Mouse (Mus musculus) brown adipose tissue, adult 24 weeks (tissue): ENCODE measurements around the gene Kcnmb4. TPM values are rescaled to one million over a fixed set of nuclear protein-coding genes. Genes with fewer than 3 reads are reported as not detected.

Experiments
- H3K27ac ChIP-seq: fragments of 200-500 bp; replicated peaks from 2 replicates; pipeline ENCODE4 v1.5.1; 2012; ENCODE audit warnings: low read depth, mild to moderate bottlenecking, low read length
- H3K4me1 ChIP-seq: fragments of 200-500 bp; 2 replicates; pipeline ENCODE4 v1.6.1; 2012; ENCODE audit warnings: low read length, mixed read lengths; ENCODE audit not compliant: control insufficient read depth, insufficient read depth, insufficient read length
- H3K4me3 ChIP-seq: fragments of 200-500 bp; 2 replicates; pipeline ENCODE4 v1.5.1; 2012; ENCODE audit warnings: low read depth, mild to moderate bottlenecking, low read length, moderate library complexity; ENCODE audit not compliant: insufficient read depth
- polyA plus RNA-seq: library from polyadenylated mRNA; stranded (reverse); fragments of >200 nt; gene quantifications from 2 replicates; pipeline ENCODE4 v1.2.4, GENCODE M21; 2012; ENCODE audit not compliant: missing spikeins, insufficient read depth, insufficient read length

The Kcnmb4 gene
- polyA plus RNA-seq, 1 experiment = not detected

DNA sequence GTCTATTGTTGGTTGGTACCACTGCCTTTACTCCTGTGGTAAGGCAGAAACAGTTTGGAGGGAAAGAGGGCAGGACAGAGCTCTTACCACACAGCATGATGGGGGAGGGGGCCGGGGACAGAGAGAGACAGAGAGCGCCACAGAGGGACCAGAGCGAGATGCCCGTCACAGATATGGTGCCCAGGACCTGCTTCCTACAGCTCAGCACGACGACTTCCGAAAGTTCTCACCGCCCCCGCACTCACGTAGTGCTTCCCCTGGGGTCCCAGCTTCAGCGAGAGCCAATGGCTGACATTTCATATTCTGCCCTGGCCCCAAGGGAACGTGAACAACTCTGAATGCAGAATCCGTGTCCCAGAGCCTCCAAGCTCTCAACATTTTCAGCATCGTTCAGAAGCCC is 76.1 kb downstream of the Kcnmb4 start:
- no peak overlapping the region for H3K4me3 ChIP-seq
- H3K27ac ChIP-seq = no peak overlapping the region
- H3K4me1 ChIP-seq = no peaks in the 10 kb centered on the region; the same call in 1 of the 2 replicates

DNA sequence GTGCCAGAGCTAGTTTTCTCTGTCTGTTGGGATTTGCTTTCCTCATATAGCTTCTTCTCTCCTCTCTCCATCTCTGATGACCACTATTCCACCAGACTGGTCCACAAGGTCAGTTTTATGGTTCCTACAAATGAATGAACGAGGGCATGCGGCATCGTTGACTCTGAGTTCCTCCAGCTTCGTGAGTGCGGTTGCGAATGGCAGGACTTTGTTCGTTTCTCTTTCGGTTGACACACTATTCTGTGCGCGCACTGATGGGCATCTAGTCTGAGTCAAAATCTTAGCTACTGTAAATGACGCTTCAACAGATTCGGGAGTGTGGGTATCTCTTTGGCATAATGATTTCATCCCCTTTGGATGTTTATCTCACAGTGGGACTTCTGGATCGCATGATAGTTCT is 76.7 kb downstream of the Kcnmb4 start:
- no peak overlapping the region for H3K27ac ChIP-seq
- no peaks in the 10 kb centered on the region for H3K4me1 ChIP-seq
- no peak overlapping the region for H3K4me3 ChIP-seq

DNA sequence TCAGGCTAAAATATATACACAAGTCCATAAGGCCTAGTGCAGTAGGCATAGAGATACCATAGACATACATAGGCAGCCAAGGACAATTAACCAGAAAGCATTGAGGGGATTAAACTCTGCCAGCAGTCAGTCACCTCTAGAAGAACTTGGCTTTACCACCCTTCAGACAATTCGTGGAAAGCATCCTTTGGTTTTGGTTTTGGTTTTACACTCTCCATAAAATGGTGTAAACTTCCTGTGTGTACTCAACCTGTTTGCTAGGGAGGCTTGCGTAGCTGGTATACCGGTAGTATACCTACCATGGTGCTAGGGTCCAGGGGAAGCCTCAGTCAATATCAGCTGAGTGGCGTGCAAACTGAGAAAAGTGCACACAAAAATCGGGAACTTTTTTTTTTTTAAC is 77.4 kb downstream of the Kcnmb4 start:
- H3K27ac ChIP-seq = no peak overlapping the region
- H3K4me1 ChIP-seq = no peaks in the 10 kb centered on the region
- H3K4me3 ChIP-seq = no peak overlapping the region

DNA sequence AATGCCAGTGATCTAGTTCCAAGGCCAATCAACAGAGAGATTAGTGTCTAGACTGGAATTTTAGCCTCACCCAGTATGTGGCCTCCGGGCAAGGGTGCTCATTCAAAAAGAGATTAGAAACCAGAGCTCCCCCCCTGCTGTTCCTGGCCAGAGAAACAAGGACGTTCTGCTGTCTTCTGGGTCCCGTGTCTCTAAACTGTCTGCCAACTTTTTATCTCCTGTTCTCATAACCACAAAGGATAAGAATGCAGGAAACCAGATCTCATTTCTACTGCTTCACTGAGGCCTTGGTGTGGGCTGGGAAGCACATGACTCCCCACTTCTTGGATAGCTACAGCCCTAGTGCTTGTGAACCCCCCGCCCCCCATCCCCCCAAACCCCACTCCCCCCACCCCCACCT is 79.1 kb downstream of the Kcnmb4 start:
- Histone ChIP-seq H3K4me3 (no peak overlapping the region), H3K27ac (no peak overlapping the region), H3K4me1 (no peaks in the 10 kb centered on the region)

DNA sequence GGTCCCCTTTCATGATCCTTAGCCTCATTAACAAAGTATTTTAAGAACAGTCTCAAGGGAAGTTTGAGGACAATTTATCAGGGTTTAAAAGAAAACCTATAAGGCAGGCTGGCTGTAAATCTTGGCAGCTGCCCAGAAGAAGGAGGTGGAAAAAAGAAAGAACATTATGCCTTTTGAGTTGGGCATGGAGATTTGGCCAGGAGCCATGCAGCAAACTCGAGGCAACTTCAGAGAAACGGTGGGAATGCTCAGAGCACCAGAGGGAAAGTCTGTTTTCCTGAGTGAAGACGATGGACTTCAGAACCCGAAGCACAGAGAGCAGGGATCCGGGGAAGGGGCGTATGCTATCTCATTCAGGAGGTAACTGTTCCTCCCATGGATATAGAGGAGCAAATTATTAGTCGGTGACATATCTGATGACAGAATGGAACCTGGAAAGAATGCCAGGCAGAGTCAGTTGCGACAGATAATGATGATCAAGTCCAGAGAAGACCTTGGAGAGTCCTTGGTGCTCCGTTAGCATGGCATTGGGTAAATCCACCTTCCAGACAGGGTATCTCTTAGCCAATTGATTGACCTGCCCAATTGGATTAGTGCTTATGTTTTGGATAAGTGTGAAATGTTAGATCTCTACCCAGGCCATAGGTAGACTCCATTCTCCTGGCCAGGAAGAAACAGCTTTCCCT is 79.7 kb downstream of the Kcnmb4 start:
- Histone ChIP-seq H3K27ac (no peak overlapping the region), H3K4me1 (no peaks in the 10 kb centered on the region), H3K4me3 (no peak overlapping the region)

DNA sequence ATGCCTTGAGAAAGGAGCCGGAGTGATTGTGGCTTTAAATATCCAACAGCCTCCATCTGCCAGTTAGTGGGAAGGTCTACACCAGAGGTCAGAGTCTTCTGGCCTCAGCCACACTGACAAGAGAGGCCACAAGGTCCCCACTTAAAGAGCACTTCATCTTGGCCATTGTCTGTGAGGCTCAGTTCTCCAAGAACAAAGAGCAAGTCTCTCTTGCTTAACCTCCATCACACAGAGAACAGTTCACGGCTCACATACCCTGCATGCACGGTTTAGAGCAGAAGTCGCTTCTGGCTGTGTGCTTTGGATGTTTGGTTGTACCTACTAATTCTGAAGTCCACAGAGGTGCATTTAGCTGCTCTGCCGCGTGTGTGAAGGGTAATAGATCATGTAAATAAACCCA is 84.8 kb downstream of the Kcnmb4 start:
- Histone ChIP-seq H3K4me3 (no peak overlapping the region), H3K27ac (no peak overlapping the region), H3K4me1 (peaks cover 5% of the 10 kb centered on the region; the same call in 1 of the 2 replicates)

DNA sequence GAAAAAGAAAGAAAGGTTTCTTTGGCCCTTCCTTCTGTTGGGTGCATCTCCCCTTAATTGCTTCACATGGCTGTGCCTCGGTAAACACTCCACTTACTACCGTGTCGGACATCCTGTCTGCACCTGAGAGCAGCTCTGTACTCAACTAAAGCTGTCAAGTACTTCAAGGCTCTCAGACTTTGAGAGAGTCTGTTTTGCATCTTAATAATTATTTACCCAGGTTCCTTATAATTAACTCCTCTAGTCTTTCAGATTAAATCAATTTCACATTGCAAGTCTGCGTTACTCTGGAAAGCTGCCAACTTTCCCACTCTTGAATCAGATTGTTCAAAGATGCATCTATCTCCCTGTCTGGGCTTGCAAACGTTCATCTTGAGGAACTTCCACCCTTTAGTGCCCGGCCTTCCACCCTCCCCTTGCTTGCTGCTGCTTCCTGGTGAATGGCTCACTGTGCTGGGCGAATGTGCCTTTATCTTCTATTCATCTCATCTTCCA is 87.2 kb downstream of the Kcnmb4 start:
- Histone ChIP-seq H3K27ac (no peak overlapping the region), H3K4me3 (no peak overlapping the region), H3K4me1 (peaks cover 5% of the 10 kb centered on the region; the same call in 1 of the 2 replicates)

DNA sequence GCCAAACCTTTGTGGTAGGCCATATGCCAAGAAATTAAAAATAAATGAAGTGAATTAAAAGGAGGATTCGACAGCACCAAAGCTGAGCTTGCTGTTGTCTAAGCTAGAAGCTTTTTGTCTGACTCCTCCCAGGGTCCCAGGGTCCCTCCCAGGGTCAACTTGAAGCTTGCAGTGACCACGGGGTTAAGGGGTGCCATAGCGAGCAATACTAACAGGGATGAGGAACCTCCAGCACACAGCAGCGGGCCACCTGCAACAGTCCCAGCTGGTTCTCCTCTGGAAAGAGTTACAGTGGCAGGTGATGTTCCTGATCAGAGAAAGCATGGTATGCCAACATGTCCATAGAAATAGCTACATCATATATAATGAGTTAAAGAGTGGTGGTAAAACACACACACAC is 89.3 kb downstream of the Kcnmb4 start:
- no peak overlapping the region for H3K27ac ChIP-seq
- peaks cover 5% of the 10 kb centered on the region; the same call in 1 of the 2 replicates for H3K4me1 ChIP-seq
- no peak overlapping the region for H3K4me3 ChIP-seq

DNA sequence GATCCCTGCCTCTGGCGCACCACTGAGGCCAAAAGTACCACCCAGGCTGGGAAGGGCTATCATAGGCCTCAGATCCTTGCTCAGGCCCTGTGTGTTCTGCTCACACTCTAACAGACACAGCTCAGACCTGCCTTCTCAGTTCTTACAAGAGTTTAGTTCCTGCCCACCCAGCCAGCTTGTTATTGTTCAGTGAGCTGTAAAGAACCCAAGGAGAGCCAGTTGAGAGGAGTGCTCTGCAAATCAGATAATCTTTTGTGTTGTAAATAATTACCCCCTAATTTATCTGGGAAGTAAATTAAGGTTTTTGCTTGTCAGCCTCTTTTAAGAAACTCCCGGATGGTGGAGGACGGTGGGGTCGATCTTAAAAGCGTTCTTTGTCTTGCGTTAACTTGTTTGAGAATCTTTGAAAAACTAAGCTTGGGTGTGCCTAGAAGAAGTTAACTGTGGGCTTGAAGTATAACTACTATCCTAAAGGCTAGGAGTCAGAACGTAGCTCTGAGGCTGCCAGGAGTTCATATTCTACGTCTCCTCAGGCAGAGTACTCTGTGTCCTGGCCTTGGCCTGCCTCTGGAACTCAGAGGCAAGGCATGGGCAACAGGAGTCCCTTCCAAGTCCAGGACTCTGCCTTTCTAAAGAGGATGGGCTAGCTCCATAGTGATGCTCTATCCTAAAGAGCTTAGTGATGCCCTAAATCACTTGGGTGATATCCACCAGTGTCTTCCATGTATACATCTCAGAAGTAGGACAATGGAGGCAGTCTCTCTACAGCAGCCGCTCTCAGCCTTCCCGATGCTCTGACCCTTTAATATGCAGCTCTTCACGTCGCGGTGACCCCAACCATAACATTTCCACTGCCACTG is 90.6 kb downstream of the Kcnmb4 start:
- Histone ChIP-seq H3K27ac (no peak overlapping the region), H3K4me1 (peaks cover 5% of the 10 kb centered on the region; the same call in 1 of the 2 replicates), H3K4me3 (no peak overlapping the region)

DNA sequence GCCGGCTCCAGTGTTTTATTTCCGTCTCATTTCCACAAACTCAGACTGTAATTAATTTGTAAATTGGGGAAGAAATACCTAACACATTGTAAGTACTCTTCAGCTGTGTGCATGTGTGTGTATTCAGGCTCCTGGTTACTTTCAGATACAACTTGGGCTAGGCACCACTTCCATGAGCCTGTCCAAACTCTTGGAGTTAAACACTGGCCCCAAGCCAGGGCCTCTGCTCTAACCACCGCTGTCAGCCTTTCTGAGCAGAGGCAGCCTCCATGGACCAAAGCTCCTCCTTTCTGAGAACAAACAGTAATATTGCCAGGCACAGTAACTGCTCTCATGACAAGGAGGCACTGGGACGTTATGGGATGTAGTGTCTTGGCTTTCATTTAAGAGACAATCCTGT is 96.8 kb downstream of the Kcnmb4 start:
- Histone ChIP-seq H3K4me3 (no peak overlapping the region), H3K27ac (no peak overlapping the region), H3K4me1 (no peaks in the 10 kb centered on the region)

DNA sequence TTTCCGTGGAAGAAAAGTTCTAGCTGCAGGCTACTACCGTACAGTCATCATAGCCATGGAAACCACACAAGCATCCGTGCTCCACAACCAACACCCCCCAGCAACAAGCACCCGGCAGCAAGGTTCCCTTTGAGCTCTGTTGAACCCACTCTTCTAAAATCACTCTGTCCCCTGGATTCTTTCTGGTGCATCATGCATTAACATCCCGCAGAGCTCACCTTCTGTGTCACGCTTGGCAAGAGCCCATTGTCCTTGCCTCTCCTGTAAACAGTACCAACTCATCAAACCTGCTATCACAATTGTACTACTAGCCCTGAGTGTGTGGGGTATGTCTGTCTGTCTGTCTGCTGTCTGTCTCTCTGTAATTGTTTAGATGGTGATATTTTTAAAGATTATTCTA is 99.6 kb downstream of the Kcnmb4 start:
- no peaks in the 10 kb centered on the region for H3K4me1 ChIP-seq
- no peak overlapping the region for H3K4me3 ChIP-seq
- no peak overlapping the region for H3K27ac ChIP-seq

DNA sequence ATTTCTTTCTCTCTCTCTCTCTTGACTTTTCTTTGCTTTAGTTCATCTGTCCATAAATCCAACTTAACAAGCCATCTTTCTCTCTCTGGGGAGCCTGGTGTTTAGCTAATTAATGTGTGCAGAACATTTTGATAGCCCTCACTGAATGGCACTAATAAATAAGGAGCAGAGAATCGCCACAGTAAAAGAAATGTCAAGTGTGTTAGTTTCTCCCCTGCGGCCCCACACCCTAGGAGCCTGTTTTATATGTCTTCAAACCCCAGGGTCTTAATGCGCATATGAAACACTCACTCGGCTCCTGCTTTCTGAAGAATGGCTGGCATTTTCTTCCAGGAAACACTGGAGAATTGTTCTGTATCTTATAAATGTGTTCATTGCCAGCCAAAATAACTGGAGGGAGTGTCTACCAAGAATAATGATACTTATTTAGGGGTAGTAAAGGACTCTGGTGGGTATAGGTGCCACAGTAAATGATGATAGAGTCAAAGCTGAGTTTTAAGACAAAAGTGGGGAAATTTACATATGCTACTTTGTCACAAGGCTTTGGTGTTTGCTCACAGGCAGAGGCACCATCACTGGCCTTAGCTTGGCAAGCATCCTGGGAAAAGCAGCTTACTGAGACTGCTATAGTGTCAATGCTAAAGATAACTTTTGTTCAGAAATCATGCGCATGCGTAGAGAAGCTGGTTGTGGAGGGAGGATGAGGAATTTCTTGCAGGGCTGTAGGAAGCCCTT is 102.5 kb downstream of the Kcnmb4 start:
- no peaks in the 10 kb centered on the region for H3K4me1 ChIP-seq
- no peak overlapping the region for H3K27ac ChIP-seq
- H3K4me3 ChIP-seq = no peak overlapping the region
